Mouse (Mus musculus) olfactory bulb, adult 2 months (tissue): ENCODE measurements around the gene Galnt17. TPM values are rescaled to one million over a fixed set of nuclear protein-coding genes. Genes with fewer than 3 reads are reported as not detected.

Source experiments
- H3K27ac ChIP-seq: fragments of 200-500 bp; 2 replicates; pipeline ENCODE4 v1.5.1; 2012; ENCODE audit warnings: low read depth, low read length; ENCODE audit not compliant: insufficient read depth
- H3K4me1 ChIP-seq: fragments of 200-500 bp; 2 replicates; pipeline ENCODE4 v1.6.1; 2012; ENCODE audit warnings: low read length; ENCODE audit not compliant: control insufficient read depth, insufficient read depth
- H3K4me3 ChIP-seq: fragments of 200-500 bp; 2 replicates; pipeline ENCODE4 v1.5.1; 2012; ENCODE audit warnings: mild to moderate bottlenecking, low read depth, low read length, moderate library complexity; ENCODE audit not compliant: insufficient read depth
- CTCF ChIP-seq: fragments of 200-500 bp; IDR thresholded peaks from 2 replicates; pipeline ENCODE4 v1.5.1; 2012; ENCODE audit warnings: low read depth, mild to moderate bottlenecking, low read length, moderate library complexity; ENCODE audit not compliant: insufficient read depth
- POLR2A ChIP-seq: fragments of 200-500 bp; IDR thresholded peaks from 2 replicates; pipeline ENCODE4 v1.6.1; 2012; ENCODE audit warnings: mild to moderate bottlenecking, low read depth, low read length, moderate library complexity; ENCODE audit not compliant: insufficient read depth
- WGBS: fragments of 180-500 bp; shearing (Covaris S2); methylation state at CpG from one replicate; pipeline ENCODE4 v1.1.7; 2018; 5-methylcytosine and 5-hydroxymethylcytosine counted together
- polyA plus RNA-seq: library from polyadenylated mRNA; stranded (reverse); fragments of >200 nt; gene quantifications from 2 replicates; pipeline ENCODE4 v1.2.4, GENCODE M21; 2012; ENCODE audit warnings: low replicate concordance; ENCODE audit not compliant: missing spikeins, insufficient read depth, insufficient read length

Gene Galnt17
- polyA plus RNA-seq, 1 experiment: not detected

- WGBS: 49% methylated on average over 11 of the region's 11 CpGs
- H3K4me3 ChIP-seq: no peak overlapping the region
- no peak overlapping the region for H3K27ac ChIP-seq
- peaks cover 4% of the 10 kb centered on the region; the same call in 1 of the 2 replicates for H3K4me1 ChIP-seq
- TF ChIP-seq CTCF (no peak), POLR2A (no peak)
Observed at GRCm38 (mm10) chr5:131088866-131089265, 219.4 kb downstream of the Galnt17 start.

GRCm38 (mm10) chr5:131083072-131083657 lies 225.1 kb downstream of the Galnt17 start:
- 31% methylated on average over 14 of the region's 14 CpGs for whole genome bisulfite sequencing
- H3K4me3 ChIP-seq: no peak overlapping the region
- H3K27ac ChIP-seq: no peak overlapping the region
- peaks cover 3% of the 10 kb centered on the region for H3K4me1 ChIP-seq
- TF ChIP-seq POLR2A (no peak), CTCF (no peak)

- Histone ChIP-seq H3K4me3 (no peak overlapping the region), H3K4me1 (peaks cover 5% of the 10 kb centered on the region; the same call in 1 of the 2 replicates), H3K27ac (no peak overlapping the region)
- TF ChIP-seq CTCF: no peak
- WGBS: 35% methylated on average over 1 of the region's 1 CpGs
Observed at GRCm38 (mm10) chr5:131077682-131078081, 230.6 kb downstream of the Galnt17 start.

- Histone ChIP-seq H3K27ac (no peak overlapping the region), H3K4me1 (peaks cover 5% of the 10 kb centered on the region; the same call in 1 of the 2 replicates), H3K4me3 (no peak overlapping the region)
- 97% methylated on average over 7 of the region's 7 CpGs for WGBS
- TF ChIP-seq POLR2A (no peak), CTCF (no peak)
Observed at GRCm38 (mm10) chr5:131075795-131076194, 232.5 kb downstream of the Galnt17 start.

GRCm38 (mm10) chr5:131074295-131074694 lies 234.0 kb downstream of the Galnt17 start:
- TF ChIP-seq CTCF (no peak), POLR2A (no peak)
- no peak overlapping the region for H3K27ac ChIP-seq
- peaks cover 5% of the 10 kb centered on the region; the same call in 1 of the 2 replicates for H3K4me1 ChIP-seq
- WGBS: 28% methylated on average over 4 of the region's 4 CpGs
- H3K4me3 ChIP-seq: no peak overlapping the region

GRCm38 (mm10) chr5:131065174-131065573 lies 243.1 kb downstream of the Galnt17 start:
- no peaks in the 10 kb centered on the region for H3K4me1 ChIP-seq
- TF ChIP-seq CTCF: no peak
- TF ChIP-seq POLR2A: no peak
- WGBS: 83% methylated on average over 6 of the region's 6 CpGs
- no peak overlapping the region for H3K4me3 ChIP-seq
- no peak overlapping the region for H3K27ac ChIP-seq

- TF ChIP-seq CTCF (no peak), POLR2A (no peak)
- H3K27ac ChIP-seq: no peak overlapping the region
- 44% methylated on average over 4 of the region's 4 CpGs for WGBS
- no peak overlapping the region for H3K4me3 ChIP-seq
- H3K4me1 ChIP-seq: no peaks in the 10 kb centered on the region
Observed at GRCm38 (mm10) chr5:131048505-131048904, 259.8 kb downstream of the Galnt17 start.

GRCm38 (mm10) chr5:131043130-131043529 lies 265.2 kb downstream of the Galnt17 start:
- Histone ChIP-seq H3K27ac (no peak overlapping the region), H3K4me1 (no peaks in the 10 kb centered on the region), H3K4me3 (no peak overlapping the region)
- no peak for TF ChIP-seq CTCF
- no peak for TF ChIP-seq POLR2A

GRCm38 (mm10) chr5:131040441-131040840 lies 267.9 kb downstream of the Galnt17 start:
- TF ChIP-seq POLR2A (no peak), CTCF (no peak)
- 90% methylated on average over 2 of the region's 2 CpGs for WGBS
- no peaks in the 10 kb centered on the region for H3K4me1 ChIP-seq
- H3K27ac ChIP-seq: no peak overlapping the region
- H3K4me3 ChIP-seq: no peak overlapping the region

- WGBS: 91% methylated on average over 5 of the region's 5 CpGs
- Histone ChIP-seq H3K27ac (no peak overlapping the region), H3K4me3 (no peak overlapping the region), H3K4me1 (no peaks in the 10 kb centered on the region)
- no peak for TF ChIP-seq CTCF
- TF ChIP-seq POLR2A: no peak
Observed at GRCm38 (mm10) chr5:131039611-131040313, 268.5 kb downstream of the Galnt17 start.
